Mouse (Mus musculus): ENCODE measurements around the gene N6amt1. TPM values are rescaled to one million over a fixed set of nuclear protein-coding genes. Genes with fewer than 3 reads are reported as not detected.

The N6amt1 gene
- total RNA-seq (2023): 21.5 to 27.9 TPM (median 24.3 TPM) in 4 replicates

GRCm38 (mm10) chr16:87354075-87354583, at the start of gene N6amt1:
TSS of gene N6amt1 (plus strand) at chr16:87354185.

Other genes with a start within 250 kb of the N6amt1 start
- gene Ltn1, start 78.4 kb downstream of the N6amt1 start, total RNA-seq (2023): 43.5 to 46.6 TPM (median 45.6 TPM) in 4 replicates
- gene Rwdd2b, start 86.4 kb downstream of the N6amt1 start, total RNA-seq (2023): 4.6 to 7.4 TPM (median 5.4 TPM) in 4 replicates
- gene Usp16, start 100.5 kb downstream of the N6amt1 start, total RNA-seq (2023): 176 to 195 TPM (median 186 TPM) in 4 replicates
- gene Cct8, start 141.7 kb downstream of the N6amt1 start, total RNA-seq (2023): 141 to 162 TPM (median 150 TPM) in 4 replicates
- gene Map3k7cl, start 199.1 kb downstream of the N6amt1 start, total RNA-seq (2023): not detected in 4 replicates